Mouse (Mus musculus) heart, adult 8-10 months (tissue): ENCODE results near the gene Abcc12. TPM values are rescaled to one million over a fixed set of nuclear protein-coding genes. Genes with fewer than 3 reads are reported as not detected.

Experiments
- DNase-seq: peaks from one replicate; pipeline ENCODE4 v3.0.0; 2022; ENCODE audit warnings: low spot score
- total RNA-seq, 4 experiments: library from RNA; stranded (reverse); gene quantifications; 2 replicates each; pipeline ENCODE4 v1.2.4; 2022

Abcc12 gene
- not detected for total RNA-seq

DNA sequence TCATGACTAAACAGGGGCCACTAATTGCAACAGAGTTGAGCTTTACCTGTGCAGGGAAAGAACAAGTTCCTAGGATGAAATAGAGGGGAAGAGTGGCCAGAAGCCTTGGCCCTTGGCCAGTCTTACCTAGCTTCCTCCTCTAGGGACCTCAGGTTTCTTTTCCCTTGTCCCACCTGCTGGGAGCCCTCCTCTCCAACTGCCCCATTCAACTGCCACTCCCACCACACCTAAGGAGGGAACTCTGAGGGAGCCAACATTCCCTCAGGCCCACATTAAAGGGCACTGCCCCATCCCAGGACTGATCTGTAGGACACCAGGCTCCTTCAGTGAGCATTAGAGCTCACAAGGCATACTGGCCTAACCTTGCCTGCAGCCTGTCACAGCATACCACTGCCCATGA, at the start of gene Abcc12:
TSS of gene Abcc12 (minus strand) at position 229 of the 400 bp plus-strand sequence.
- no peak for DNase-seq

DNA sequence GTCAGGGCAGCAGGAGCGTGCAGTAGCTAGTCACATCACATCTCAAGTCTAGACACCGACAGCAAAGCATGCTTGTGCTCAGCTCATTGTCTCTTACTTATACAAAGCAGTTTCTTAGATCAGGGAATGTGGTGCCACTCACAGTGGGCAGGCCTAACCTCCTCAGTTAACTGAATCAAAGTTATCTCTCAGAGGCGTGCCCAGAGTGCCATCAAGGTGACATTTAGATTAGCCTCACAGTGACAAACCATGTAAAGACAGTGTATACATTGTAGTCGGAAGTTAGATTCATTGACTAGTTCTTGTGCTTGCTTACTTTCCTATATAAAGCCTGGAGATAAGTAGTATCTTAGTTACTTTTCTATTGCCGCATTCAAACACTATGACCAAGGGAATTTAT, 49.7 kb upstream of the Abcc12 start:
- no peak for DNase-seq

GRCm38 (mm10) chr8:86624915-86625314, 44.4 kb upstream of the Abcc12 start:
- no peak for DNase-seq

DNA sequence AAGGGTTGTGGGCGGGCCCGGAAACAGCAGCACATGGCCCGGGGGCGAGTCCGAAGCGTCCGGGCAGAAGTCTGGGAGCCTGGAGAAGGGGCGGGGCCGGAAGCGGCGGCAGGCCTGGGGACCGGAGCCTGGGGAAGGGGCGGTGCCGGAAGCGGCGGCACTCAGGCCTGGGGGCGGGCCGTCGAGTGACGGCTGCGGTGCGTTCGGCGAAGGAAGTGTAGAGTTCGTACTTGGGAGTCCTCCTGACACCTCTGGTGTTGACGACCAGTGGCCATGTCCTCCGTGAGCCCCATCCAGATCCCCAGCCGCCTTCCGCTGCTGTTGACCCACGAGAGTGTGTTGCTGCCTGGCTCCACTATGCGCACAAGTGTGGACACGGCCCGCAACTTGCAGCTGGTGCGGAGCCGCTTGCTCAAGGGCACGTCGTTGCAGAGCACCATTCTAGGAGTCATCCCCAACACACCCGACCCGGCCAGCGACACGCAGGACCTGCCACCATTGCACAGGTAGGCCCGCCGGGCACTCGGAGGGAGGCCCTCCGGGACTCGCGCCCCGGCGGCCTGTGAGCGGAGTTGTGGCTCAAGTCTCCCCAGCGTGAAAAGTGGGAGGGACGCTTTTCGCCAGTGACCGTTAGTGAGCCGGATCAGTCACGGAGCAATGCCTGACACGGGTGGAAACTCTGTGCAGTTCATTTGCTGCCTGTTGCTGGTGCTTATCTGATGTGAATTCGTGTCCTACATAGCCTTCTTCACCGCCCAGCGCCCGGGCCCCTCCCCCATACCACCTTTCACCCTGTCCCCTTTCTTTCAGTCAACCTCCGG, 43.6 kb upstream of the Abcc12 start, which contains the start of gene Lonp2:
TSS of gene Lonp2 (plus strand) at position 133 of the 821 bp plus-strand sequence.
- peak; percentile 97 for DNase-seq

GRCm38 (mm10) chr8:86623551-86623910, 43.0 kb upstream of the Abcc12 start:
- no peak for DNase-seq

DNA sequence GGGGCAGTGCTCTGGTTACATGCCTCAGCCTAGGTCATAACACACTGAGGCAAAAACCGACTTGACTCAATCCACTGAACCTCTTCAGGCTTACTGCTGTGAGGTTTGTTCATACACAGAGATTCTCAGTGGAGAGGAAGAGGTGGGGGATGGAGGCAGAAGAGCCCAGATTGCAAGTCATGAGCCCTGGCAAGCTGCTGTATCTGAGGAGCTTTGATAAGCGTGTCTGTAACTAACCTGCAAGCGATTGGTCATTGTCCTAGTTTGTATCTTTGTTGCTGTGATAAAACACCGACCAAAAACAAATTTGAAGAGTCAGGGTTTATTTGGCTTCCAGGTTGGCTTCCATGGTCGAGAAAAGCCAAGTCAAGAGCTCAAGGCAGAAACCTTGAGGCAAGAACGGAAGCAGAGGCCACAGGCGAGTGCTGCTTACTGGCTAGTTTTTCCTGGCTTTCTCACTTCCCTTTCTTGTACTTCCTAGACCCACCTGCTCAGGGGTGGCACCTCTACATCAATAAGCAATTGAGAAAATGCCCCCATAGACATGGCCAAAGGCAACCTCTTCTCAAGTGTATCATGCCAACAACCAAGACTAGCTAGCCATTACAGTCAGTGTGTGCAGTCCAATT, 37.4 kb upstream of the Abcc12 start:
- DNase-seq, result no peak

DNA sequence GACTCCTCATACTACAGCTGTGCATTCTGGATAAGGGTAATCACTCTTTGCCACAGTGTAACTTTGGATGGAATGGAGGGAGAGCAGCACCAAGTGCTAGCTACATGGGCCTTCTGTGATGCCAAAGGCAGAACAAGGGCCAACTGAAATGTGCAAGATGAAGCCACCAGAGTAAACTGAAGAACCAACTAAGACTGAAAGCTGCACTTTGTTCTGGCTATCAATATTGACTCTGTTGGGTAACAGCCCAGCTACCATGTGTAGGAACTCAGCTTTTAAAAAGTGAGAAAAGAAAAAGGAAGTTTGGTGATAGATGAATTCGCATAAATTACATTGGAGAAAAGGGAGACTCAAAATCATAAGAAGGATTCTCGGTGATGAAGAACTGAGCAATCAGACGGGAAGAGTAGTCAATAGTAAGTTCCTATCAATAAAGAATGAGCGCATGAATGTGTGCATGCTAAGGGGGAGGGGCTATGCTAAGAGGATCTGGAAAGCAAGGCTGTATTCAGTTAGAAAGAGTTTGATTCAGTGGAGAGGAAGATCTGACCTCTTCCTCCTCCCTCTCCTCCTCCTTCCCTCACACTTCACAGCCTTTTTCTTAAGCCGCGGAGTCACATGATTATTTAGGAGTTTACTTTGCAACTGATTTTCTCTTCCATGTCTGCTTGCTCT, 34.7 kb upstream of the Abcc12 start:
- DNase-seq, result no peak

GRCm38 (mm10) chr8:86613798-86614197, 33.3 kb upstream of the Abcc12 start:
- DNase-seq, result no peak

DNA sequence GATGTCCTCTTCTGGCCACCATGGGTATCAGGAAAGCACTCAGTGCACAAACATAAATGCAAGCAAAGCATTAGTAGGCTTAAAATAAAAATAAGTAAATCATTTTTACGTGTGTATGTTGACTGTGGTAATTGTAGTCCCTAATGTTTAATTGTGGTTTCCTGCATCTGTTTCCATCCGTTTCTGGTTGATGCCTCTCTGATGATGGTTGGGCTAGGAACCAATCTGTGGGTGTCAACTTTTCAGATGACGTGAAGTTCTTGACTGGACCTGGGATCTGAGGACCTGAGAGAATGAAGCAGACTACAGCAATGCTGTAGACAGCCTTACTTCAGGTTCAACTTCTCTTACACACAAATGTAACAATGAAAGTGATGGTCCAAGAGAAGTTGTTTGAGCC, 24.2 kb upstream of the Abcc12 start:
- no peak for DNase-seq

- DNase-seq, result no peak
These were observed 22.7 kb upstream of the Abcc12 start for GRCm38 (mm10) chr8:86603174-86603573.

DNA sequence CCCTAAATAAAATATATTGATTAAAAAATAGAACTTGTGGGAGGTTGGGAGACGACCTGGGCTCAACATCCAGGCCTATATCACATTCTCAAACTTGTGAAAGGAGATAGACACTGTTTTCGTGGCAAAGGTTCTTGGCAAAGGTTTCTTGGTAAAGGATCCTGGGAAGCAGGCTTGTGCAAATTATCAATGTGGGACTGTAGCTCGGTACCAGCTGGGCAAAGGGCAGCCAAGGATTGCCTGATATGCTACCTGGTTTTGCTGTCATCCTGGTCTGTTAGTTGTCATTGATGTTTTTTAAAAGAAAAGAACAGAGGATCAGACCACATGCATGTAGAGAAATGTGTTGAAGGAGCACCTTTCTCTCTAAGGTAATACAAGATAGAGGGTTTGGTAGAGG, 19.8 kb upstream of the Abcc12 start:
- DNase-seq, result no peak

- DNase-seq, result no peak
These were observed 18.8 kb upstream of the Abcc12 start for GRCm38 (mm10) chr8:86599299-86599698.

DNA sequence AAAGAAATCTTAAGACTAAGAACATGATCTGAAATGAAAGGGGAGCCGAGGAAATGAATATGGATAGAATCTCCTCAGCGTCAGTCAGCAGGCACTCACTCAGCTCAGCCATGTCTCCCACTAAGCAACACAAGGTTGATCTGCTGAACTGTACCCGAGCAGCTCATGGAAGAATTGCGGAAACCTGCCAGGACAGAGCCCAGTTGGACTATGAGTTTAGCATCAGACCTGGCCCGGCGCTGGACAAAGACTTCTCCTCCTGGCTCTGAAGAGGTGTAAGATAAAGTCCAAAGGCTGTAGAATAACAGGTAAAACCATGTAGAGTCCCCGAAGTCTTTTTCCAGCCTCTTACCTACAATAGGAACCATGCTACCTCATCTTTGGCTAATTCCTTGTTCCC, 17.2 kb upstream of the Abcc12 start:
- no peak for DNase-seq

- DNase-seq, result no peak
These were observed 15.2 kb upstream of the Abcc12 start for GRCm38 (mm10) chr8:86595671-86596070.

DNA sequence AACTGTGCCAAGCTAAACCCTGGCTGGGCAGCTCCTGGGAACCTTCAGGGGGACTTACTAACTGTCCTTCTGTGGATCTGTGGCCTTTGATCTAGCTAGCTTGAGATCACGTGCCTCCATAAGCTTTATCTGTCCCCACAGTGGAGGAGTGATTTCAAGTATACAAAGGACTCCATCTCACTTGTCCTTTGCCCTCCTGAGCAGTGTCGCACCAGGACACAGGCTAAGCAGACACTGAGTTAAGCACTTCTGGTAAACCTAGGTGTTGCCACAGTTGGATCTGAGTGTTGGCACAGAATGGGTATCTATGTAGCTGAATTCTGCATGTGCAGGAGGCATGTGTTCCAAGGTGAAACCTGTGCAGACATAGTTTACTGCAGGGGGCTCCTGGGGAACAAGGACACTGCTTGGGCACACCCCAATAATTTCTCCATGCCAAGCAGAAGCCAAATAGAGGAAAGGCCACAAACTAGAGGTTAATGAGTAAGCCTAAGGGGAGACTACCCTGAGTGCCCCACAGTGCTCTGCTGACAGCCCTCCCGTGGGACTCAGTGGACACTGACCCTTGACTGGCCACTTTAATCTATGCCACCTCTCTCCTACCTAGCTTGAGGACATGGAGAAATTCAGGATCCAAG, 13.8 kb upstream of the Abcc12 start:
- DNase-seq, result no peak

GRCm38 (mm10) chr8:86593099-86593498, 12.6 kb upstream of the Abcc12 start:
- no peak for DNase-seq

DNA sequence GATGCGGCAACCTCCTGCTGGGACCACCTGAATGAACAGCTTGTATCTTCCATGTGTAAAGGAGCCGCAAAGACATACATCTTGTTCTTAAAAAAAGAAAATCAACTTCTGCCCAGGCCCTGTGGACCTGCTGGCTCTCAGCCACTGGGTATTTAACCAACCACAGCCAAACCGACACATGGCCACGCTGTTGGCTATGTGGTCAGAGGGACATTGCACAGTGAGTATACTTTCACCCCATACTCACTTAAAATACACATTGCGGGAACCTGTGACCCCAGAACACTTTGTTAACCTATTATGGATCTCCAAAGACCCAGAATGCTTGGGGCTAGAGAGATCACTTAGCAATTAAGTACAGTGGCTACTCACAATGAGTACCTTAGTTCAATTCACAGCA, 7.9 kb upstream of the Abcc12 start:
- DNase-seq, result no peak

DNA sequence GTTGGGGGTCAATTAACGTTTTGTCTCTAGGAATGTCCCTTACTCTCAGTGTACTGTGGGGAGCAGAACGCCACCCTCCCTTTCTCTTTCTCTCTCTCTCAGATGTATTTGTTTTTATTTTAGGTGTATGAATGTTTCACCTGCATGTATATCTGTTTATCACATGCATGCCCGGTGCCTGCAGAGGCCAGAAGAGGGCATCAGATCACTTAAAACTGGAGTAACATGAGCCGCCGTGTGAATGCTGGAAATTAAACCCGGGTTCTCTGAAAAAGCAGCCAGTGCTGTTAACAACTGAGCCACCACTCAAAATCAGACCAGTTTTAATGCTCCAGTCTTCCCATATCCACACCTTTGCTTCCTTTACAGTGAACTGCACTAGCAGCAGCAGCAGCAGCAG, 6.2 kb upstream of the Abcc12 start:
- DNase-seq, result no peak

- no peak for DNase-seq
These were observed 5.6 kb upstream of the Abcc12 start for GRCm38 (mm10) chr8:86586058-86586457.

DNA sequence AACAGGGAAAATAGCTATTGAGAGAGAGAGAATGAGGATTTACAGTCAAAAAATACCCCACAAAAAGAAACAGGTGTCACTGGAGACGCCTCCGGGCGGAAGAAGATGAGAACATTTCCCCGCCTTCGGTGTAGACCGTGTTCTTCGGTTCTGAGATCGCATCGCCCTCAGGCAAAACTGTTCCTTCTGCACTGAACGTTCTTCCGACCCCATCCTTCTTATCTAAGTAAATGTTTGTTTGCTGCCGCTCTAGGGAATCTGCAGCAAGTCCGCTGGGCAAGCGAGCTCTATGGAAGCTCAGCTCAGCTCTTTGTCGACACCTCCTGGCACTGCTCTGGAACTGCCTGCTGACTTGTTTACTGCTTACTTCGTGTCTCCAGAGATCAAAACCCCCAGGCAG, 5.0 kb upstream of the Abcc12 start:
- peak; percentile 71 for DNase-seq

DNA sequence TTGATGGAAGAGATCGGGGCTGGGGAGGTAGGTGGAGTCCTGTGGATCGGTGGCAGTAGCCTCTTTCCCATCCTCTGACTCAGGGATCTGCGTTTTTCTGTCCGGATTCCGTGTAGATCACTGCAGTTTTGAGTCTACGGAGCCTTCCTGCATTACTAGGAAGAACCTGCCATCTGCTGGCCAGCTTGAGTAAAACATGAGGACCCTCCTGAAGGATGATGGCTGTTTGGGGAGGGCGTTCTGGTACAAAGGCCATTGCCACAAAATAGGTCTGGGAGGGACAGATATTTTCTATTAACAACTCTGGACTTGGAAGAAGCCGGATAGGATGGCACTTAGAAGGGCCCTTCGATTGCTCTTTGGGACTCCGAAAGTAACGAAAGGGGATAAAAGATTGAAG, 4.6 kb upstream of the Abcc12 start:
- DNase-seq, result peak; percentile 80

- DNase-seq, result no peak
These were observed 1.4 kb upstream of the Abcc12 start for GRCm38 (mm10) chr8:86581921-86582331.
